Mouse (Mus musculus) hindbrain, embryonic 10.5 days (tissue): ENCODE measurements around the gene Sos2. TPM values are rescaled to one million over a fixed set of nuclear protein-coding genes. Genes with fewer than 3 reads are reported as not detected.

Source experiments
- DNase-seq: peaks from one replicate; pipeline ENCODE4 v3.0.0-alpha.2; 2017; ENCODE audit warnings: low spot score
- H3K27ac ChIP-seq: fragments of 300-500 bp; sonication (generic); 2 replicates; pipeline ENCODE4 v1.5.1; 2016; ENCODE audit warnings: mild to moderate bottlenecking, moderate library complexity
- H3K27me3 ChIP-seq: fragments of 300-500 bp; sonication (generic); 2 replicates; pipeline ENCODE4 v1.6.1; 2016; ENCODE audit warnings: mild to moderate bottlenecking; ENCODE audit not compliant: poor library complexity, insufficient read depth, severe bottlenecking
- H3K36me3 ChIP-seq: fragments of 300-500 bp; sonication (generic); 2 replicates; pipeline ENCODE4 v1.6.1; 2016; ENCODE audit warnings: mild to moderate bottlenecking, moderate library complexity
- H3K4me1 ChIP-seq: fragments of 300-500 bp; sonication (generic); replicated peaks from 2 replicates; pipeline ENCODE4 v1.6.1; 2016; ENCODE audit warnings: mild to moderate bottlenecking
- H3K4me3 ChIP-seq: fragments of 300-500 bp; sonication (generic); 2 replicates; pipeline ENCODE4 v1.5.1; 2016; ENCODE audit warnings: mild to moderate bottlenecking, moderate library complexity
- H3K9me3 ChIP-seq: fragments of 300-500 bp; sonication (generic); 2 replicates; pipeline ENCODE4 v1.6.1; 2016; ENCODE audit warnings: mild to moderate bottlenecking, moderate library complexity
- WGBS: fragments of 180-500 bp; shearing (Covaris S2); methylation state at CpG from one replicate; pipeline ENCODE4 v1.1.7; 2016; 5-methylcytosine and 5-hydroxymethylcytosine counted together
- polyA plus RNA-seq: library from polyadenylated mRNA; unstranded; fragments of >200 nt; fragmentation: Nextera tagmentation; extraction: Ambion mirVana; gene quantifications from 2 replicates; pipeline ENCODE4 v1.2.1, GENCODE M21; 2016

Gene Sos2
- polyA plus RNA-seq: 8.5 and 10.1 TPM in 2 replicates

DNA sequence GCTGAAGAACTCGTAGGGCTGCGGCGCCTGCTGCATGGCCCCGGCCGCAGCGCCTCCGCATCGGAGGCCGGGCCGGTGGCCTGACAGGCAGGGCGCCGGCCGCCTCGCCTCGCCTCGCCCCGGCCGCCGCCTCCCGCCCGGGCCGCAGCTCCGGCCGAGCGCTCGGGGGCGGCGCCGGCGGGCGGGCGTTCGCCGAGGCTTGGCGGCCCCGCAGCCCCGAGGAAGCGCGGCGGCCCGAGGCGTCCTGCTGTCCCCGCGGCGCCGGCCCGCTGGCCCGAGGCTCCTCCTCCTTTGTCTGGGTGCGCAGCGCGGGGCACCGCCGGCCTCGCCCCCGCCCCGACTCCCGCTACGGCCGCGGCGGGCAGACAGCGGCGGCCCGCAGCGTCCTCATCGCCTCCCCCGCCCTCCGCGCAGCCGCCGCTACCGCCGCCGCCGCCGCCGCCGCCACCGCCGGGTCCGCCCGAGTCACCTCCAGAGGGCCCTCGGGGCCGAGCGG lies at the start of gene Sos2:
Sos2 (minus strand) TSS at position 287 of the 496 bp plus-strand sequence.
- 3% methylated on average over 85 of the region's 85 CpGs for WGBS
- no peaks in the 10 kb centered on the region for H3K9me3 ChIP-seq
- DNase-seq: peak; percentile 66
- H3K36me3 ChIP-seq: no peaks in the 10 kb centered on the region
- peak within 1 kb of the TSS; percentile 97 for H3K27ac ChIP-seq
- peak within 1 kb of the TSS; percentile 87 for H3K4me3 ChIP-seq
- peaks cover 11% of the 10 kb centered on the region for H3K4me1 ChIP-seq
- H3K27me3 ChIP-seq: peaks cover 4% of the 10 kb centered on the region; the same call in 1 of the 2 replicates

DNA sequence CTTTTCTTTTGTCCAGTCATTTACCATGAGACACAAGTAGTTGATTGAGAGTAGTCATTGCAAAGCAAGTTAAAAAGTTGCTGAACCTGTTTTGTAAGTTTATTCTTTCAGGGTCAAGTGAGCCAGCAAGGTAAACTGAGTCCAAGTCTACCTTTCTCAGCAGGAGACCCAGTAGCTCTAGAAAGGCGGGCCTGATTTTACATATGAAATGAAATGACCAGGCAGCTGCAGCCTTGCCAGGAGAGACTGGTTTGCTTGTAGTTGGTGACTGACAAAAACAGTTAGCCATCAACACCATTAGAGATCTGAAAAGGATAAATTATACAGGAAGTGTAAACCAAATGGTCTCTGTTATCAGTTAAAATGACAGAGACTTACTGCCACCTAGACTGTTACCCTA lies 48.7 kb upstream of the Sos2 start:
- Histone ChIP-seq H3K4me1 (peaks cover 7% of the 10 kb centered on the region), H3K27me3 (no peaks in the 10 kb centered on the region), H3K36me3 (no peaks in the 10 kb centered on the region), H3K27ac (no peak overlapping the region), H3K9me3 (no peaks in the 10 kb centered on the region), H3K4me3 (no peak overlapping the region)
- DNase-seq: no peak
- WGBS: 69% methylated on average over 1 of the region's 1 CpGs

DNA sequence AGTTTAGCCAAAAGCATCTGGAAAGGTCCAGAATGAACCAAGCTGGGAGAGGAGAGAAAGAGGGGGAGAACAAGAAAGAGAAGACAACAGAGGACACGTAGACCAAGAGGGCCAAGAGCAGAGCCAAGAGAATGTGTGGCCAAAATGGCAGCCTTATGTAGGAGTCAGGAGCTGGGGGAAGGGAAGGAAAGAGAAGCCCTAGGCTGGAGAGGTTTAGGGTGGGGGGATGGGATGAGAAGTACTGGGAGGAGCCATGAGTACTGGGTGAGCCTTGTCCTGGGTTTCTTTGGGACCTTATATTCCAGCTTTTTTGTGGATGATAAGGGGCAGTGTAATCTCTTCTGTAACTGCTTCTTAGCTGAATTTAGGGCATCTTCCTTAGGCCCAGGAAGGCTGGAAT lies 47.6 kb upstream of the Sos2 start:
- H3K27ac ChIP-seq: no peak overlapping the region
- DNase-seq: no peak
- WGBS: 88% methylated on average over 1 of the region's 1 CpGs
- H3K27me3 ChIP-seq: no peaks in the 10 kb centered on the region
- H3K9me3 ChIP-seq: no peaks in the 10 kb centered on the region
- no peaks in the 10 kb centered on the region for H3K36me3 ChIP-seq
- H3K4me1 ChIP-seq: peaks cover 14% of the 10 kb centered on the region
- H3K4me3 ChIP-seq: no peak overlapping the region

DNA sequence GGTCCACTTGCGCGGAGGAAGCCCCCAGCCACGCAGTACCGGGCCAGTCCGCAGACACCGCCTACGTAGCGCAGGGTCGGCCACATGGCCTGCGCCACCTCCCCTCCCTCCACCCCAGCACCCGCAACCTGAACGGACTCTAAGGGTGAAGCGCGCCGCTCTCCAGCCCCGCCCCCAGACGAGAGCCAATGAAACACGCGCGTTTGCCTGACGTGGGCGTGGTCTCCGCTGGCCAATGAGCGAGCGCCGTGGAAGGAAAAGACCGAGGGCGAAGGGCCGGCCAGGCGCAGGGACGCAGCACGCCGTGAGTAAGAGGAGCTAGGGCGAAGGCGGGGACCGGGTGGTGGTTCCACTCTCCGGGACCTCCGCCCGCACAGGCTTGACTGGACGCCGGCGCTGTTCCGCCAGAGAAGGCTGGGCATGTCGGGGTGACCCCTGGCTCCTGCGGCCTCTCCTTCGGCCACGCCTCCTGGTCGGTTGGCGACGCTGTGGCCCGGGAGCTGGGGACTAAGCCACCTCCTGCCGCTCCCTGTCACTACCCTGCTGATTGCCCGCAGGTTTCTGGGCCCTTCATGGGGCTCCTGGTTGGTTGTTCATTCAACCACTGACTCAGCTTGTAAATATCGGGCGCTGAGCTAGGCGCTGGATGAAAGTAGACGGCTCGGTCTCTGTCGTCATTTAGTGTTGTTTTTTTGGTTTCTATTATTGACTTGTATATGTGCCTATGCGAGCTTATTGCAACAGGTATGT lies 43.2 kb upstream of the Sos2 start, which contains the start of the genes L2hgdh and Atp5s:
L2hgdh (minus strand) TSS at position 163 of the 750 bp plus-strand sequence.
Atp5s (plus strand) TSS at position 240 of the 750 bp plus-strand sequence.
- Histone ChIP-seq H3K36me3 (peaks cover 23% of the 10 kb centered on the region), H3K9me3 (peaks cover 9% of the 10 kb centered on the region), H3K27me3 (no peaks in the 10 kb centered on the region), H3K4me3 (peak within 1 kb of the TSS; percentile 86), H3K27ac (peak within 1 kb of the TSS; percentile 89), H3K4me1 (peaks cover 25% of the 10 kb centered on the region)
- under 1% methylated on average over 60 of the region's 60 CpGs for whole genome bisulfite sequencing
- DNase-seq: peak; percentile 98

DNA sequence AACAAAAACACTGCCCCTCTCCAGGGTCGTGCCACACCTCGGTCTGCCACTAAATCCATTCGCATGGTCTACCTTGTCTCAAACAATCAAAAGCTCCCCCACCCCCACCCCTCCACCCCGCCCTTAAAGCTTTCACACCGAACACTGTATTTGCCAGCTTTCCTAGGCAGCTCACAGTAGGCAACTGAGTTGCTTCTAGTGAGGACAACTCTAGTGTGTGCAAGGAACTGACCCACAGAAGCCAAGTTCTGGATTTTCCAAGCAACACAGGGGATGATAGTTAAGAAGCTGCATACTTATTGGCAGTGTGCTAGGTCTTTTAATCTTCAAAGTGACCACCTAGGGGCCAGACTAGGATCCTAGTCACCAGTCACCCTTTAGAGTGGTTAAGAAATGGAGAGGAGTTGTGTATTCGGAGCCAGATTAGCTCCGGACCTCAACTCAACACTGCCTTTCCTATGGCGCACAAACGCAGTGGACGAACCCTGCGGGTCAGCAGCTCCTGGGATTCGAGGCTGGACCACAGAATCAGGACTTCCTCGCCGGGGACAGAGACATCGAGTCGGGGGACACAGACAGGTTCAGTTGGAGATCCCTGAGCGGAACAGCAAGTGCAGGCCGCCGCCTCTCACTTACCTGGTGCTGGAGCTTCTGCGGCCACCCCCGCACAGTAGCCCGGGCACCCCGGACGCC lies 42.5 kb upstream of the Sos2 start:
- Histone ChIP-seq H3K36me3 (peaks cover 30% of the 10 kb centered on the region), H3K4me3 (peak overlapping the region; percentile 86), H3K9me3 (peaks cover 16% of the 10 kb centered on the region), H3K4me1 (peaks cover 25% of the 10 kb centered on the region), H3K27ac (peak overlapping the region; percentile 89), H3K27me3 (no peaks in the 10 kb centered on the region)
- no peak for DNase-seq
- 4% methylated on average over 24 of the region's 24 CpGs for WGBS

DNA sequence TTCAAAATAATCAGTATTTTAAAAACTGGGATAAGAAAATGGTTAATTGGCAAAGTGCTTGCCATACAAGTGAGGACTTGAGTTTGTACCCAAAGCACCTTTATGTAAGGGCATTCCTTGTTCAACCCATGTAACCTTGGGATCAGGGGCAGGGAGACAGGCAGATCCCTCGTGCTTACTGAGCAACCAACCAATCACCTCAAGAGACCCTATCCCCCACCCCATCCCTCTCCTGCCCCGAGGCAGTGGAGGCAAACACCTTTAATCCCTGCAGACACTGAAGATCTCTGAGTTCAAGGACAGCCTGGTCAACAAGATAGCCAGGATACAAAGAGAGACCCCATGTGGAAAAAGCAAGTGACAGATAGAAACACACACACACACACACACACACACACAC lies 41.7 kb upstream of the Sos2 start:
- 70% methylated on average over 2 of the region's 2 CpGs for WGBS
- H3K36me3 ChIP-seq: peaks cover 38% of the 10 kb centered on the region
- peaks cover 22% of the 10 kb centered on the region for H3K9me3 ChIP-seq
- H3K27me3 ChIP-seq: no peaks in the 10 kb centered on the region
- DNase-seq: no peak
- no peak overlapping the region for H3K27ac ChIP-seq
- peak overlapping the region; percentile 86 for H3K4me3 ChIP-seq
- H3K4me1 ChIP-seq: peaks cover 25% of the 10 kb centered on the region

DNA sequence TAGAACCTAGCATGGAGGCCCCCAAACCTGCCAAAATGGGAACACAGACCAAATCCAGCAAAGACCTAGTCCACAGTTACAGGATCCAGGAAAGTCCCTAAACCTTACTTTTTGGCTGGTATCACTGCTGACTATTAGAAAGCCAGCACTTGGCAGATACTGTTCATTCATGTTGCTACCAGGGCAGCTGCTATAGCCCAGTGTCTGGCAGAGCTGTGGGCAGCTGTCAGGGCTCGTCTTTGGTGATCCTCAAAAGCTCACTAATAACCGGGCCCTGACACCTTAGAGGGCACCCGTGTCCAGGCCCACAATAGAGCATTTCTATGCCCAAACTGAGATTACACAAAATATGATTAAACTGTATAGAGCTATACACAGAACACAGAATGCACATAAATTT lies 41.2 kb upstream of the Sos2 start:
- H3K4me3 ChIP-seq: no peak overlapping the region
- peaks cover 27% of the 10 kb centered on the region for H3K9me3 ChIP-seq
- WGBS: 87% methylated on average over 3 of the region's 3 CpGs
- H3K27me3 ChIP-seq: no peaks in the 10 kb centered on the region
- H3K36me3 ChIP-seq: peaks cover 43% of the 10 kb centered on the region
- no peak for DNase-seq
- peaks cover 25% of the 10 kb centered on the region for H3K4me1 ChIP-seq
- no peak overlapping the region for H3K27ac ChIP-seq

DNA sequence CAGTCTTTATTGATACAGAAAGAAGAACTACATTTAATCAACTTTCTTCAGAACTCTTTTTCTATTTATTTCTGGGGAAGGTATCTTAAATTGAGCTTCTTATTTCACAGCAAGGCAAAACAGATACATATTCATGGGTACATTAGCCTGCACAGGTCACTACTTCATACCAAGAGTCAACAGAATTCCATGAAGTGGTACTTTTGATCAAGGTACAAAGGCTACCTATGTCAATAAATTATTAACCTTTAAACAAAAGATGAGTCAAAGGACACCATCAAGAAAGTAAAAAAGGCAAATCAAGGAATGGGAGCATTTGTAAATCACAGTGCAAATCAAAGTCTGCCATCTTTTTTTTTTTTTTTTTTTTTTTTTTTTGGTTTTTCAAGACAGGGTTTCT lies 32.0 kb upstream of the Sos2 start:
- H3K4me3 ChIP-seq: no peak overlapping the region
- peaks cover 56% of the 10 kb centered on the region for H3K36me3 ChIP-seq
- no peak overlapping the region for H3K27ac ChIP-seq
- DNase-seq: no peak
- H3K9me3 ChIP-seq: peaks cover 10% of the 10 kb centered on the region; the same call in 1 of the 2 replicates
- H3K4me1 ChIP-seq: no peaks in the 10 kb centered on the region
- H3K27me3 ChIP-seq: no peaks in the 10 kb centered on the region

DNA sequence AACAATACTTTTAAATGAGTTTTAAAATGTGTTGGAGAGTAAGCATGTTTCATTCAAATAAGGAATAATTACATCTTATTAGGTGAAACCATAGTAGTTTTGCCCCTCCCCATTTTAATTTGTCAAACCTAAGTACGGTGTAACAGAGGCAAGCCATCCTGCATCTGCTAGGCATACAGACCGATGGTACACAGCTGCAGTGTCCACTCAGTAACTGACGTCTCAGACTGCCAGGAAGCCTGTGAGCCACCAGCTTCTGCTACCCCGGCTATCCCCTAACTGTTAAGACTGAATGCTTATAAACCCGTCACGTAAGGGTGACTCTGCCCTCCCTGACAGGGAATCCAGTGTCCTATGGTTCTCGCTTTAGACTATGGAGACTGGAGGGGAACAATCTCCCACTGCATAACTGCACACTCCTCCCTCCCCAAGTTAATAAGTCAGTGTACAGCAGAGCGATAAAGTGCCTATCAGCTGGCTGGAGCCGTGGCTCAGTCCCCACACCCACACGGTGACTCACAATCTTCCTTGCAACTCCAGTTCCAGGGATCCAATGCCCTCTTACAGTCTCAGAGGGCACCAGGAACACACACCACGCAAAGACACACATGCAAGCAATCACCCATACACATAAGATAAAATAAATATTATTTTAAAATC lies 23.3 kb upstream of the Sos2 start:
- H3K36me3 ChIP-seq: peaks cover 25% of the 10 kb centered on the region
- no peak overlapping the region for H3K27ac ChIP-seq
- 93% methylated on average over 11 of the region's 11 CpGs for WGBS
- no peaks in the 10 kb centered on the region for H3K9me3 ChIP-seq
- DNase-seq: no peak
- no peak overlapping the region for H3K4me3 ChIP-seq
- H3K4me1 ChIP-seq: no peaks in the 10 kb centered on the region
- no peaks in the 10 kb centered on the region for H3K27me3 ChIP-seq

DNA sequence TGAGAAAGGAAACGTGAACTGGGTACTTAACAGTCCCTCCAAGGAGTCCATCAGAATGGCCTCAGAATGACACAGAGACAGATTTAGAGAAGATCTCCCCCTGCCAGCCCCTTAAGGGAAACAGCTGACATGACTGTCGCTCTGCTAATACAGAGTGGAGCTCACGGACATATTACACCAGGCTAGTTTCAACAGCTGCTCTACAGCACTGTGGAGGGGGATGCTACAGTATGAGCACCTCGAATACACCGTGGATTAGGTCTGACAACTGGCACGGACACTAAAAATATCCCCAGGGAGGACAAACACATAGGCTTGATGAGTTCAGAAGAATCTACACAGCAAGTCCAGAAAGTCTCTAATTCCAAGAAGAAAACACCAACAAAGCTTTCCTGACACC lies 16.7 kb upstream of the Sos2 start:
- Histone ChIP-seq H3K27ac (no peak overlapping the region), H3K27me3 (no peaks in the 10 kb centered on the region), H3K4me3 (no peak overlapping the region), H3K4me1 (no peaks in the 10 kb centered on the region), H3K9me3 (no peaks in the 10 kb centered on the region), H3K36me3 (peaks cover 27% of the 10 kb centered on the region)
- WGBS: 88% methylated on average over 6 of the region's 6 CpGs
- no peak for DNase-seq

DNA sequence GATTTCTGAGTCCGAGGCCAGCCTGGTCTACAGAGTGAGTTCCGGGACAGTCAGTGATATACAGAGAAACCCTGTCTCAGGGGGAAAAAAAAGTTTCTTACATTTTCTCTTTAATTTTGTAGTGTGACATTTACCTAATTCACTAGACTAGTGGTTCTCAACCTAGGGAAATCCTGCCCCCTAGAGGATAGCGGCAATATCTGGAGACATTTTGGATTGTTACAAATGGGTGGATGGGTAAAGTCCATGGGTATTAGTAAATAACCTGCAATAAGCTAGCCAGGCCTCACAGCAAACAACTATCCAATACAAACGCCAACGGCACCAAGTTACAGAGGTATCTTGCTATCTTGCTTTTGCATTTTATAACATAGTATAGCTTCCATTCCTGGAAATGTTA lies 15.1 kb upstream of the Sos2 start:
- no peak for DNase-seq
- H3K27ac ChIP-seq: no peak overlapping the region
- H3K36me3 ChIP-seq: peaks cover 23% of the 10 kb centered on the region
- no peak overlapping the region for H3K4me3 ChIP-seq
- no peaks in the 10 kb centered on the region for H3K9me3 ChIP-seq
- 81% methylated on average over 5 of the region's 5 CpGs for WGBS
- no peaks in the 10 kb centered on the region for H3K4me1 ChIP-seq
- H3K27me3 ChIP-seq: no peaks in the 10 kb centered on the region

DNA sequence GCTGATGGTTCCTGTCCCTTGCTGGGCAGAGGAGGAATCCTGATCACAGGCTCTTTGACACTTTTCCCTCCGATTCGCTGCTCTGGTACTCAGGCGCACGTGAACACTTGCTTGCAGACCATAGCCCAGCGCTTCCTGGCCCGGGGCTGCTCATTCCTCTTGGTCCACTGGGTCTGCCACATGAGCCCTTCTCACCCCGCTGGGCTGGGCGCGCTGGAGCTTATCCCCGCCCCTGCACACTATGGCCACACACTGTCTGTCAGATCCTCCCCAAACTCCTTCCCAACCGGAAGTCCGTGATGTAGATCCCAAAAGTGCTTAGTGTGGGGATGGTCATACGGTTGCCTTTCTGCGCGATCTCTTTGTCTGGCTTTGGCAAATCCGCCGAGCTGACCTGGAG lies 11.8 kb upstream of the Sos2 start:
- H3K36me3 ChIP-seq: peaks cover 13% of the 10 kb centered on the region
- no peaks in the 10 kb centered on the region for H3K27me3 ChIP-seq
- no peak overlapping the region for H3K27ac ChIP-seq
- H3K4me1 ChIP-seq: no peaks in the 10 kb centered on the region
- DNase-seq: no peak
- 79% methylated on average over 17 of the region's 17 CpGs for WGBS
- no peak overlapping the region for H3K4me3 ChIP-seq
- H3K9me3 ChIP-seq: no peaks in the 10 kb centered on the region

DNA sequence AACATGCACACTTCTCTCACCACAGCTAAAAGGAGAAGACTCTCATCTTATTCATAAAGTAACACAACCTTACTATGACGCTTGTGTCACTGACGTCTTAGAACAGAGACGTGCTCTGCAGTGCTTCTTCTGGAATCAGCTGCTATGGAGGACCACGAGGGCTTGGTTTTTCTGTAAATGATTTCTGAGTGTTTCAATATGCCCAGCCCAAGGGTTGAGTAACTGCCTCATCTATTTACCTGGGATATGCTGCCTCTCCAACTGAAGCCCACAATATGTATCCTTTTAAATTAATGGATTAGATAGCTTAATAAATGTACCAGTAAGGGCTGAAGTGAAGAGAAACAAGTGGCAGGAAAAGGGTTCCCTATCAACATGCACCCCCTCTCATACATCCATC lies 9.1 kb upstream of the Sos2 start:
- H3K4me1 ChIP-seq: no peaks in the 10 kb centered on the region
- DNase-seq: no peak
- H3K27ac ChIP-seq: no peak overlapping the region
- H3K4me3 ChIP-seq: no peak overlapping the region
- peaks cover 10% of the 10 kb centered on the region for H3K36me3 ChIP-seq
- WGBS: 91% methylated on average over 4 of the region's 4 CpGs
- H3K27me3 ChIP-seq: no peaks in the 10 kb centered on the region
- H3K9me3 ChIP-seq: no peaks in the 10 kb centered on the region
